Mouse (Mus musculus): ENCODE results near the gene Treml4. TPM values are rescaled to one million over a fixed set of nuclear protein-coding genes. Genes with fewer than 3 reads are reported as not detected.
"Not testable (repeated sequence)": the region's sequence is repeated elsewhere in the genome, so short reads cannot be mapped to it uniquely, and the experiment has no call there.

Gene Treml4
- polyA plus RNA-seq, 1 experiment from 2014 or later: 0.48 TPM

DNA sequence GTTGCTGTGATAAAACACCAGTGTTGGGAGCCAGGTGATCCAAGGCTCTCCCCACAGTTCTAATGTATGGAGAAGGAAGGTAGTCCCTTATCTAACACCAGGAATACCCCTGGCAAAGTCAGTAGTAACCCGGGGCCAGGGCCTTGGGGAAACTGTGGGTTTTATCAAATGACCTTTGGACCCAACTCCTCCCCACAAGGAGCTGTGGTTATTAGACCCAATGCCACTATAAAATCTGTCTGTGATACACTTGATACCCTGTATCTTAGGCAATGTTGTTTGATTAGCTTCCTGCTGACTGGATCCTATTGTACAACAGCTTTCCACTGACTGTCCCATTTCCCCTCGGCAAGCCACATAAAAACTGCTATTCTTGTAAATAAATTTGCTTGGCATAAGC is 48.0 kb downstream of the Treml4 start:
- 64% methylated on average over 2 of the region's 2 CpGs for WGBS
- H3K9me3 ChIP-seq: no peaks in the 10 kb centered on the region

DNA sequence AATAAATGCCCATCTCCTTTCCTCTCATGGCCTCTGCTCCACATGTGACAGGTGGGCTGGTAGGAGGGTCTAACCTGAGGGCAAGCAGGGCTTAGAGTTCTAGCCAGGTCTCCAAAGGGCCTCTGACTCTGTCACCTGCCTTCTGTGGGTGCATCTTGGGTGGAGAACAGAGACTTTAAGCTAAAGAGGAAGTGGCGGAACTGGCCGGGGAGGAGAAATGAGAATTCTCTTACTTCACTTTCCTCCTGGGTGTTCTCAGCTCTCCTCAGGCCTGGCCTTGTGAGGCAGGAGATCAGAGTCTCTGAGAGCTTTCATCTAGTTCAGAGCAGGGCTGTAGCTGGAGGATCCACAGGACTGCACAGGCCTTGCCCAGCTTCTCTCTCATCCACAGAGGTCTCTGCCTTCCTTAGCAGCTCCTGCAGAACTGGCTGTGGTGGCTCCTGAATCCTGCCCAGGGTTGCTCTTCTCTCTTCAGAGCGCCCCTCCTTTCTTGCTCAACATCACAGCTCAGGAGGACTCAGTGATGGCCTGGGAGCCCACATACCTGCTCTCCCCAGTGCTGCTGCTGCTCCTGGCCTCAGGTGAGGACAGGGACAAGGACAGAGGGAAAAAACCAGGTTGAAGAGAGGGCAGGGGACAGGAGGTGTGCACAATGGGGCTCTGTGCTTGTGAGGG is 51.9 kb downstream of the Treml4 start, which contains the start of gene B430306N03Rik:
TSS of gene B430306N03Rik (plus strand) at position 237 of the 675 bp plus-strand sequence.
- not testable (repeated sequence) for H3K36me3 ChIP-seq; H3K27me3 ChIP-seq; H3K4me3 ChIP-seq; ATAC-seq (ENCODE audit: low FRiP score, low read depth); H3K9me3 ChIP-seq; H3K27ac ChIP-seq; H3K4me1 ChIP-seq; H3K4me2 ChIP-seq (replicated peaks); H3K9ac ChIP-seq
- WGBS: 86% methylated on average over 3 of the region's 3 CpGs

More for the DNA sequence above, 48.0 kb downstream of the Treml4 start:
- Histone ChIP-seq H3K27me3 (no peaks in the 10 kb centered on the region), H3K4me1 (no peaks in the 10 kb centered on the region), H3K27ac (no peak overlapping the region), H3K4me3 (no peak overlapping the region), H3K36me3 (no peaks in the 10 kb centered on the region), H3K4me2 (replicated peaks) (no peak overlapping the region), H3K9ac (no peak overlapping the region)
- no peak for ATAC-seq (ENCODE audit: low FRiP score, low read depth)

DNA sequence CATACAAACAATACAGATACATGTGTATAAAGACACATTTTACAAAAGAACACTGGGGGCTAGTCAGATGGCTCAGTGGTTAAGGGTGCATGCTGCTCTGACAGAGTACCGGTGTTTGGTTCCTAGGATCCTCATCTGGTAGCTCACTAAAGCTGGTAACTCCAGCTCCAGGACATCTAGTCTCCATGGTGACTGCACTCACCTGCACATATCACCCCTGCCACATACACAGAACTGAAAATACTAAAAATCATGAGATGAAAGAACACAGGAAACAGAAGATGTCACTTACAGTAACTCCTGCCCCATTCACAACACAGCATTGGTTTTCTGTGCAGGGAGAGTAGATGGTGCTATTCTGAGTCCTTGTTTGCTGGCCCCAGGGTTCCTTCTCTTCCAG is 54.6 kb downstream of the Treml4 start:
- WGBS: 91% methylated on average over 1 of the region's 1 CpGs
- no peak overlapping the region for H3K4me3 ChIP-seq

DNA sequence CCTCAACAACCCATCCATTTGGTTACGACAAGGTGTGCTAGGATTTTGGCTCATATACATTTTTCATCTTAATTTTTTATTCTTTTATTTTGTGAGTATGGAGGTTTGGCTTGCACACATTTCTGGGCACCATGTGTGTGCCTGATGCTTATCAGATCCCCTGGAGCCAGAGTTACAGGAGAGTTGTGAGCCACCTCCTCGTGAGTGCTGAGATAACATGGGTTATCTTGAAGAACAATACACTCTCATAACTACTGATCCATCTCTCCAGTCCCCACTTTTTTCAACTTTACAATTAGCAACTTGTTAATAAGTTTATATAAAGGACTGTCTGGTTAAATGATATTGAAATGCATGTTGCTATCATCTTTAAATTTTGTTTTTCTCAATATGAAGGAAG is 57.2 kb downstream of the Treml4 start:
- H3K4me1 ChIP-seq: peaks cover 4% of the 10 kb centered on the region; the same call in 1 of the 2 replicates
- H3K9me3 ChIP-seq: no peaks in the 10 kb centered on the region
- no peak for ATAC-seq (ENCODE audit: low FRiP score, low read depth)
- WGBS: 73% methylated on average over 2 of the region's 2 CpGs
- H3K4me3 ChIP-seq: no peak overlapping the region
- no peaks in the 10 kb centered on the region for H3K36me3 ChIP-seq
- H3K27ac ChIP-seq: no peak overlapping the region
- H3K4me2 ChIP-seq (replicated peaks): no peak overlapping the region
- no peaks in the 10 kb centered on the region for H3K27me3 ChIP-seq
- no peak overlapping the region for H3K9ac ChIP-seq

More for the DNA sequence above, 54.6 kb downstream of the Treml4 start:
- no peak for ATAC-seq (ENCODE audit: low FRiP score, low read depth)
- H3K9ac ChIP-seq: no peak overlapping the region
- H3K36me3 ChIP-seq: no peaks in the 10 kb centered on the region
- H3K9me3 ChIP-seq: no peaks in the 10 kb centered on the region
- H3K4me1 ChIP-seq: no peaks in the 10 kb centered on the region
- no peak overlapping the region for H3K27ac ChIP-seq
- no peaks in the 10 kb centered on the region for H3K27me3 ChIP-seq
- H3K4me2 ChIP-seq (replicated peaks): no peak overlapping the region

DNA sequence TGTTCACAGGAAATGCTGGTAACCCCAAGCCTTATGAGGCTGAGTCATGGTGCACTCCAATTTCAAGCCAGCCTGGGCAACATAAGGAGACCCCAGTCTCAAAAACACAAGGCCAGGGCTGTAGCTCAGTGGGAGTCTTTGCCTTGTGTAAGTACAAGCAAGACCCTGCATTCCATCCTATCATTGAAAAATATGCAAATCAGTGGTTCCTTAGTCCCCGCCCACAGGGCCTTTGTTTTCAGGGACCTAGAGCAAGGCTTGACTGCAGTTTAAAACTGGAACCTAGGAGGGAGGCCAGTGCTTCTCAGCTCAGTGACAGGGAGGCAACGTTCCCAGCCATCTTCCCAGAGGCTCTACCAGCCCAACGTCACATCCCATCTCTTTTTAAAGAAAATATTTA is 59.1 kb downstream of the Treml4 start:
- no peak for ATAC-seq (ENCODE audit: low FRiP score, low read depth)
- Histone ChIP-seq H3K27me3 (no peaks in the 10 kb centered on the region), H3K4me3 (no peak overlapping the region), H3K36me3 (no peaks in the 10 kb centered on the region), H3K9ac (no peak overlapping the region), H3K4me1 (peaks cover 4% of the 10 kb centered on the region; the same call in 1 of the 2 replicates), H3K27ac (no peak overlapping the region), H3K4me2 (replicated peaks) (no peak overlapping the region), H3K9me3 (no peaks in the 10 kb centered on the region)
- 62% methylated on average over 3 of the region's 3 CpGs for WGBS

DNA sequence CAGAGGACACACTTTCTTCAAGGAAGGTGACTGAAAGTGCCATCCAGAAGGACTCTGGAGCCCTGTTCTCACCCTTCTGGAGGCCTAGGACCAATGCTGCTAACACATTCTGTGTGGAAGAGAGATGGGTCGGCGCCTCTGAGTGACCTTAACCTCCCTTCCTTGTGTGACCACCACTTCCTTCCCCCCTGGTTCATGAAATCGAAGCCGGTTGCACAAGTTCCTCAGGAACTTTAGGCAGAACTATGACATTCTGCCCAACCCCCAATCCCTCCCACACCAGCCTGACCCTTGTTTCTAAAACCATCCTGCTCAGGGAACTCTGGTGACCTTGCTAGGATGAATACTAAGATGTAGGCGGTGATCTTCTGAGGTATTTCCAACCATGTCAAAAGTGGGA is 60.2 kb downstream of the Treml4 start:
- Histone ChIP-seq H3K9me3 (no peaks in the 10 kb centered on the region), H3K4me1 (peaks cover 4% of the 10 kb centered on the region; the same call in 1 of the 2 replicates), H3K27ac (no peak overlapping the region), H3K9ac (no peak overlapping the region), H3K36me3 (no peaks in the 10 kb centered on the region), H3K4me3 (no peak overlapping the region), H3K4me2 (replicated peaks) (no peak overlapping the region), H3K27me3 (no peaks in the 10 kb centered on the region)
- 83% methylated on average over 5 of the region's 5 CpGs for WGBS
- ATAC-seq (ENCODE audit: low FRiP score, low read depth): no peak

Other genes starting within 250 kb of the Treml4 start
- gene 1700122O11Rik, start 226.0 kb upstream of the Treml4 start, polyA plus RNA-seq (2015; fragmentation: Nextera tagmentation; extraction: Ambion mirVana): not detected in 2 replicates
- gene 1700067P10Rik, start 175.0 kb upstream of the Treml4 start, polyA plus RNA-seq (2015; fragmentation: Nextera tagmentation; extraction: Ambion mirVana): not detected in 2 replicates
- not detected in 2 replicates for gene 9830107B12Rik, start 118.0 kb upstream of the Treml4 start, polyA plus RNA-seq (2015; fragmentation: Nextera tagmentation; extraction: Ambion mirVana)
- 0.11 TPM in 1 of 2 replicates, not detected in the other for gene A530064D06Rik, start 97.0 kb upstream of the Treml4 start, polyA plus RNA-seq (2015; fragmentation: Nextera tagmentation; extraction: Ambion mirVana)
- gene Trem1, start 31.5 kb upstream of the Treml4 start, polyA plus RNA-seq (2015; fragmentation: Nextera tagmentation; extraction: Ambion mirVana): 0.06 TPM in 1 of 2 replicates, not detected in the other
- 0.14 TPM in 1 of 2 replicates, not detected in the other for gene Trem3, start 16.5 kb upstream of the Treml4 start, polyA plus RNA-seq (2015; fragmentation: Nextera tagmentation; extraction: Ambion mirVana)
- gene Treml2, start 35.2 kb downstream of the Treml4 start, polyA plus RNA-seq (2015; fragmentation: Nextera tagmentation; extraction: Ambion mirVana): 0.15 and 0.51 TPM in 2 replicates
- gene B430306N03Rik, start 51.8 kb downstream of the Treml4 start, polyA plus RNA-seq (2015; fragmentation: Nextera tagmentation; extraction: Ambion mirVana): 0.10 and 0.11 TPM in 2 replicates
- 3.5 and 3.6 TPM in 2 replicates for gene Trem2, start 82.1 kb downstream of the Treml4 start, polyA plus RNA-seq (2015; fragmentation: Nextera tagmentation; extraction: Ambion mirVana)
- 1.1 and 1.3 TPM in 2 replicates for gene Treml1, start 95.6 kb downstream of the Treml4 start, polyA plus RNA-seq (2015; fragmentation: Nextera tagmentation; extraction: Ambion mirVana)
- 16.7 and 17.2 TPM in 2 replicates for gene Nfya, start 145.6 kb downstream of the Treml4 start, polyA plus RNA-seq (2015; fragmentation: Nextera tagmentation; extraction: Ambion mirVana)
- 52.5 and 56.6 TPM in 2 replicates for gene Oard1, start 145.7 kb downstream of the Treml4 start, polyA plus RNA-seq (2015; fragmentation: Nextera tagmentation; extraction: Ambion mirVana)
- 21.8 and 21.9 TPM in 2 replicates for gene Apobec2, start 168.6 kb downstream of the Treml4 start, polyA plus RNA-seq (2015; fragmentation: Nextera tagmentation; extraction: Ambion mirVana)
- gene Tspo2, start 187.2 kb downstream of the Treml4 start, polyA plus RNA-seq (2015; fragmentation: Nextera tagmentation; extraction: Ambion mirVana): 1.8 and 2.0 TPM in 2 replicates
- 0.31 and 0.32 TPM in 2 replicates for gene Unc5cl, start 190.6 kb downstream of the Treml4 start, polyA plus RNA-seq (2015; fragmentation: Nextera tagmentation; extraction: Ambion mirVana)